Mouse (Mus musculus) CH12.LX (cell line): ENCODE measurements around the gene Nlgn1. TPM values are rescaled to one million over a fixed set of nuclear protein-coding genes. Genes with fewer than 3 reads are reported as not detected.

Experiments used
- DNase-seq: peaks from one replicate; pipeline ENCODE4 v3.0.0-alpha.2; 2013; ENCODE audit errors: extremely low read depth
- H3K27ac ChIP-seq: 2 replicates; pipeline ENCODE4 v1.5.1; 2012; ENCODE audit warnings: low read depth, mild to moderate bottlenecking, control low read depth, moderate library complexity; ENCODE audit not compliant: insufficient read depth
- H3K27me3 ChIP-seq: replicated peaks from 2 replicates; pipeline ENCODE3; 2012; ENCODE audit warnings: inconsistent platforms
- H3K36me3 ChIP-seq, 2 experiments: replicated peaks in 1 of 2; 2 replicates each; pipeline versions ENCODE3 to v1.6.1; 2012; ENCODE audit warnings: inconsistent platforms in 1 of 2, low read length in 1 of 2, mild to moderate bottlenecking in 1 of 2, mixed read lengths in 1 of 2, moderate library complexity in 1 of 2; ENCODE audit not compliant: control insufficient read depth in 1 of 2, insufficient read depth in 1 of 2
- H3K4me1 ChIP-seq, 2 experiments: 2 replicates each; pipeline ENCODE4 v1.6.1; 2012; ENCODE audit warnings: inconsistent platforms in 1 of 2, moderate library complexity in 1 of 2; ENCODE audit not compliant: insufficient read depth in 2 of 2, control insufficient read depth in 1 of 2
- H3K4me2 ChIP-seq: 2 replicates; pipeline ENCODE4 v1.6.1; 2012; ENCODE audit warnings: low read depth, mild to moderate bottlenecking, control low read depth; ENCODE audit not compliant: poor library complexity, insufficient read depth, severe bottlenecking
- H3K4me3 ChIP-seq, 3 experiments: fragments of 150-350 bp in 1 of 3; sonication (generic) in 1 of 3; replicated peaks in 1 of 3; 2 replicates each; pipeline versions ENCODE3 to v1.5.1; 2011 to 2012; ENCODE audit warnings: low read depth in 2 of 3, low read length in 2 of 3, mild to moderate bottlenecking in 2 of 3, moderate library complexity in 2 of 3, control low read depth in 1 of 3, improper control_type of control experiment in 1 of 3, inconsistent platforms in 1 of 3, mixed read lengths in 1 of 3; ENCODE audit not compliant: poor library complexity in 1 of 3
- H3K79me2 ChIP-seq: replicated peaks from 2 replicates; pipeline ENCODE4 v1.6.1; 2012; ENCODE audit warnings: mild to moderate bottlenecking, moderate library complexity; ENCODE audit not compliant: control insufficient read depth, poor library complexity, insufficient read depth, severe bottlenecking; ENCODE audit errors: extremely low read depth
- H3K9ac ChIP-seq: 2 replicates; pipeline ENCODE4 v1.6.1; 2012; ENCODE audit warnings: low read depth, mild to moderate bottlenecking, control low read depth, moderate library complexity; ENCODE audit not compliant: insufficient read depth
- H3K9me3 ChIP-seq: replicated peaks from 2 replicates; pipeline ENCODE3; 2012; ENCODE audit warnings: low read length, inconsistent platforms, mixed read lengths
- BHLHE40 ChIP-seq: IDR thresholded peaks from 2 replicates; pipeline ENCODE4 v1.6.1; 2011; ENCODE audit warnings: mild to moderate bottlenecking, low read depth, low read length, improper control_type of control experiment
- CHD1 ChIP-seq: IDR thresholded peaks from 2 replicates; pipeline ENCODE4 v1.6.1; 2012; ENCODE audit warnings: low read depth, low read length, improper control_type of control experiment, inconsistent platforms
- CHD2 ChIP-seq: IDR thresholded peaks from 2 replicates; pipeline ENCODE4 v1.6.1; 2011; ENCODE audit warnings: low read length, improper control_type of control experiment
- E2F4 ChIP-seq: IDR thresholded peaks from 2 replicates; pipeline ENCODE4 v1.6.1; 2011; ENCODE audit warnings: low read depth, low read length, improper control_type of control experiment; ENCODE audit not compliant: insufficient replicate concordance
- EP300 ChIP-seq: IDR thresholded peaks from 2 replicates; pipeline ENCODE4 v1.6.1; 2011; ENCODE audit warnings: low read length, improper control_type of control experiment
- HCFC1 ChIP-seq: IDR thresholded peaks from 2 replicates; pipeline ENCODE4 v1.6.1; 2012; ENCODE audit warnings: low read depth, mild to moderate bottlenecking, inconsistent platforms, low read length, improper control_type of control experiment
- JUN ChIP-seq: IDR thresholded peaks from 2 replicates; pipeline ENCODE4 v1.6.1; 2011; ENCODE audit warnings: low read depth, mild to moderate bottlenecking, low read length, improper control_type of control experiment, moderate library complexity; ENCODE audit not compliant: insufficient read depth
- MAFK ChIP-seq: IDR thresholded peaks from 2 replicates; pipeline ENCODE4 v1.6.1; 2011; ENCODE audit warnings: low read length, improper control_type of control experiment; ENCODE audit not compliant: insufficient replicate concordance
- MAX ChIP-seq: IDR thresholded peaks from 2 replicates; pipeline ENCODE4 v1.6.1; 2011; ENCODE audit warnings: low read length, improper control_type of control experiment
- NRF1 ChIP-seq: IDR thresholded peaks from 2 replicates; pipeline ENCODE4 v1.6.1; 2014; ENCODE audit warnings: low read depth, mild to moderate bottlenecking, inconsistent platforms, low read length, improper control_type of control experiment, moderate library complexity
- RAD21 ChIP-seq: IDR thresholded peaks from 2 replicates; pipeline ENCODE4 v1.6.1; 2011; ENCODE audit warnings: low read depth, mild to moderate bottlenecking, low read length, improper control_type of control experiment, moderate library complexity
- USF1 ChIP-seq: IDR thresholded peaks from 2 replicates; pipeline ENCODE4 v1.6.1; 2014; ENCODE audit warnings: low read depth, mild to moderate bottlenecking, inconsistent platforms, low read length, improper control_type of control experiment
- ZC3H11A ChIP-seq: IDR thresholded peaks from 2 replicates; pipeline ENCODE4 v1.6.1; 2012; ENCODE audit warnings: low read depth, mild to moderate bottlenecking, inconsistent platforms, low read length, improper control_type of control experiment
- ZKSCAN1 ChIP-seq: IDR thresholded peaks from 2 replicates; pipeline ENCODE4 v1.6.1; 2012; ENCODE audit warnings: low read depth, inconsistent platforms, low read length, improper control_type of control experiment, borderline replicate concordance
- ZMIZ1 ChIP-seq: IDR thresholded peaks from 2 replicates; pipeline ENCODE4 v1.6.1; 2012; ENCODE audit warnings: low read depth, mild to moderate bottlenecking, inconsistent platforms, low read length, improper control_type of control experiment
- ZNF384 ChIP-seq: IDR thresholded peaks from 2 replicates; pipeline ENCODE4 v1.6.1; 2012; ENCODE audit warnings: low read depth, low read length, improper control_type of control experiment, inconsistent platforms
- dilution Hi-C: fragments of 300-500 bp; cut with MboI; formaldehyde crosslinking; loops from 2 replicates; pipeline ENCODE4 v1.14.3; 2020; ENCODE audit warnings: low sequenced_read_pairs; ENCODE audit not compliant: extremely low pct_unique_long_range_greater_than_20kb, extremely low pct_ligation_motif_present
- in situ Hi-C: fragments of 300-500 bp; cut with MboI; formaldehyde crosslinking; loops from 3 replicates; pipeline ENCODE4 v1.14.3; 2019; ENCODE audit warnings: low sequenced_read_pairs, low pct_ligation_motif_present, low pct_unique_long_range_greater_than_20kb, mixed read lengths
- polyA plus RNA-seq: library from polyadenylated mRNA; unstranded; fragments of >175 nt; gene quantifications from 2 replicates; pipeline ENCODE4 v1.2.1, GENCODE M21; 2012; ENCODE audit warnings: low read depth; ENCODE audit not compliant: insufficient read length
- total RNA-seq, 2 experiments: library from RNA; depleted of rRNA; stranded (reverse); fragments of 300-350 nt in 1 of 2; fragments of >200 nt in 1 of 2; gene quantifications; 2 replicates each; pipeline ENCODE4 v1.2.3; 2012 to 2014

Gene Nlgn1
- total and polyA plus RNA-seq, 3 experiments = not detected

DNA sequence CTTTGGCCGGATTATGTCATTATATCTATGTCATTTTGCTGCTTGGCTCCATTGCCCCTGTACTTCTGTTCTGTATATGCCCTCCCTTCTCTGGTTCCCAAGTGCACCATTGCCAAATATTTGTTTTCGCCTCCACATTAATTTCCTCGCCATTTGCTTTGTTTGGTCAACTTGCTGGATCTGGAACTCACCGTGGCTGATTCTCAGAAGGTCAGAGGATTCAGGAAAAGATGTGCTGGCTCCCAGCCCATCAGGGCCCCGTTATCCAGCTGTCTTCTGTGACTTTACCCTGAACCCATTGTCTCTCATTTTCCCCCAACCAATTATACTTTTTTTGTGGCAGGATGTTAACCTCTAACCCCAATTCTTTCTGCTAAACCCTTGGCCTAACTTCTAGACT lies 158.0 kb downstream of the Nlgn1 start:
- dilution Hi-C loops (no loop called here), in situ Hi-C loops (no loop called here)
- no peaks in the 10 kb centered on the region for H3K36me3 ChIP-seq
- no peaks in the 10 kb centered on the region for H3K27me3 ChIP-seq
- no peak for TF ChIP-seq CHD1
- H3K27ac ChIP-seq = no peak overlapping the region
- H3K4me1 ChIP-seq = no peaks in the 10 kb centered on the region
- H3K4me3 ChIP-seq = no peak overlapping the region
- no peak overlapping the region for H3K4me2 ChIP-seq
- DNase-seq = no peak
- no peaks in the 10 kb centered on the region for H3K79me2 ChIP-seq
- peaks cover 19% of the 10 kb centered on the region for H3K9me3 ChIP-seq
- H3K9ac ChIP-seq = no peak overlapping the region

DNA sequence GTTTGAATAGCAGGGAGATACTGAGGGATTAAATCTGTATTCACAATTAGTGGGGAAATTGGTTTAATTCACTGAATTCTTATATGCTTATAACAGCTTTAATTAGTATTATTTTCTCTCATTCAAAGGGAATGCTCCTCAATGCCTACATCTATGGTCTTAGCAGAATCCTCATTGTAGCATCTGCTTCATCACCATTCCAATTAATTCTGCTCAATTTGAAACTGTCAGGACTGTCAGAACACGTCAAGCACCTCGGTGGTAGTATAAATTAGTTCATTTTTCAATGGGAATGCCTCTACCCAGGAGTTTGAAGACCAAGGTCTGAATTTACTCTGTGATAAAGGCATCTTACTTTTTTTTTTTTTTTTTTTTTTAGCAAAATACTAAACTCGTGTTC lies 158.6 kb downstream of the Nlgn1 start:
- in situ Hi-C loops (no loop called here), dilution Hi-C loops (no loop called here)
- no peaks in the 10 kb centered on the region for H3K4me1 ChIP-seq
- H3K4me3 ChIP-seq = no peak overlapping the region
- no peak for TF ChIP-seq MAFK
- TF ChIP-seq ZNF384 = no peak
- TF ChIP-seq USF1 = no peak
- TF ChIP-seq BHLHE40 = no peak
- TF ChIP-seq CHD2 = no peak
- TF ChIP-seq E2F4 = no peak
- TF ChIP-seq RAD21 = no peak
- TF ChIP-seq EP300 = no peak
- TF ChIP-seq HCFC1 = no peak
- no peak for TF ChIP-seq ZMIZ1
- no peak for TF ChIP-seq JUN
- TF ChIP-seq ZKSCAN1 = no peak
- no peak for TF ChIP-seq MAX
- no peak for TF ChIP-seq NRF1
- no peak for TF ChIP-seq ZC3H11A
- H3K4me2 ChIP-seq = no peak overlapping the region
- DNase-seq = no peak
- no peak overlapping the region for H3K9ac ChIP-seq
- no peaks in the 10 kb centered on the region for H3K27me3 ChIP-seq
- no peaks in the 10 kb centered on the region for H3K79me2 ChIP-seq
- no peak overlapping the region for H3K27ac ChIP-seq
- no peaks in the 10 kb centered on the region for H3K36me3 ChIP-seq
- H3K9me3 ChIP-seq = peaks cover 18% of the 10 kb centered on the region
